Mouse (Mus musculus): ENCODE results near the gene Pdrg1.

Gene Pdrg1

GRCm38 (mm10) chr2:153031126-153032082 lies 16.2 kb upstream of the Pdrg1 start, which contains the start of gene Xkr7:
Gene Xkr7, plus strand, starts transcription at chr2:153031852.
- no peak for DNase-seq (ENCODE audit: extremely low spot score, low read depth, low spot score)

GRCm38 (mm10) chr2:153030422-153030821 lies 15.2 kb upstream of the Pdrg1 start:
- no peak for DNase-seq (ENCODE audit: extremely low spot score, low read depth, low spot score)

DNA sequence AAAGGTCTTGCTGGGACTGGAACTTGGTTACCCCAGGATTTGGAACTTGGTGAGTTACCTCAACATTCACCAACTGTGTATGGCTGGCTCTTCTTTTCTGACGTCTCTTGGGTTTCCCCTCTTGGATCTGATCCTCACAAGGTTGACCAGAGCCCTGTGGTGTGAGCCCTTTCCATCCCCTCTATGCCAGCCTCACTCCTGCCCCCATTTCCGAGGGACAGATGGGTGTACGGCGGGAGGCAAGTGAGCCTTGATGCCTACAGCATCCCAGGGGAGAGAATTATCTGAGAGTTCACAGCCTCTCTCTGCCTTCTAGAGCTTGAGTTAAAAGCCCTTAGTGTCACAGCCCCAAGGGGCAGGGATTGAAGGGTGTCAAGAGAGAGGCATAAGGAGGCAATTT lies 12.3 kb upstream of the Pdrg1 start:
- DNase-seq (ENCODE audit: extremely low spot score, low read depth, low spot score) = no peak

- DNase-seq (ENCODE audit: extremely low spot score, low read depth, low spot score) = no peak
These were observed 10.8 kb upstream of the Pdrg1 start for GRCm38 (mm10) chr2:153026052-153026451.

- DNase-seq (ENCODE audit: extremely low spot score, low read depth, low spot score) = no peak
These were observed 7.6 kb upstream of the Pdrg1 start for GRCm38 (mm10) chr2:153022855-153023254.

GRCm38 (mm10) chr2:153021163-153021562 lies 5.9 kb upstream of the Pdrg1 start:
- no peak for DNase-seq (ENCODE audit: extremely low spot score, low read depth, low spot score)

DNA sequence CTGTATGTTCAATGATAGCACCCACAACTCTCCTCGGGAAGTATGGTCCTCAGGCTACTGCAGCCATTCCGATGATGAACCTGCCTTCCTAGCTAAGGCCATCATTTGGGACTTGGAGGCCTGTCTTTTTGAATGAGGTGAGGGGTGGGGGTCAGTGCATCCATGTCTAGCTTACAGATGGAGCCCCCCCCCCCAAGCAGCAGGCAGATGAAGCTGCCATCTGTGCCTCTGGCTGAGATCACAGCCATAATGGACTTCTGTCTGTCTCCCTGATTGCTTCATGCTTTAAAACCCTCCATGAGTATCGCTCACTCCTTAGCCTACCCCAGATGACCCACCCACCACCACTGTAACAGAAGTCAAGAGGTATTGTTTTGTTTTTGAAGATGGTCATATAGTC lies 4.1 kb upstream of the Pdrg1 start:
- DNase-seq (ENCODE audit: extremely low spot score, low read depth, low spot score) = no peak

GRCm38 (mm10) chr2:153016786-153017185 lies 1.6 kb upstream of the Pdrg1 start:
- DNase-seq (ENCODE audit: extremely low spot score, low read depth, low spot score) = no peak

- DNase-seq (ENCODE audit: extremely low spot score, low read depth, low spot score) = no peak
These were observed 577 bp upstream of the Pdrg1 start for GRCm38 (mm10) chr2:153015804-153016203.

DNA sequence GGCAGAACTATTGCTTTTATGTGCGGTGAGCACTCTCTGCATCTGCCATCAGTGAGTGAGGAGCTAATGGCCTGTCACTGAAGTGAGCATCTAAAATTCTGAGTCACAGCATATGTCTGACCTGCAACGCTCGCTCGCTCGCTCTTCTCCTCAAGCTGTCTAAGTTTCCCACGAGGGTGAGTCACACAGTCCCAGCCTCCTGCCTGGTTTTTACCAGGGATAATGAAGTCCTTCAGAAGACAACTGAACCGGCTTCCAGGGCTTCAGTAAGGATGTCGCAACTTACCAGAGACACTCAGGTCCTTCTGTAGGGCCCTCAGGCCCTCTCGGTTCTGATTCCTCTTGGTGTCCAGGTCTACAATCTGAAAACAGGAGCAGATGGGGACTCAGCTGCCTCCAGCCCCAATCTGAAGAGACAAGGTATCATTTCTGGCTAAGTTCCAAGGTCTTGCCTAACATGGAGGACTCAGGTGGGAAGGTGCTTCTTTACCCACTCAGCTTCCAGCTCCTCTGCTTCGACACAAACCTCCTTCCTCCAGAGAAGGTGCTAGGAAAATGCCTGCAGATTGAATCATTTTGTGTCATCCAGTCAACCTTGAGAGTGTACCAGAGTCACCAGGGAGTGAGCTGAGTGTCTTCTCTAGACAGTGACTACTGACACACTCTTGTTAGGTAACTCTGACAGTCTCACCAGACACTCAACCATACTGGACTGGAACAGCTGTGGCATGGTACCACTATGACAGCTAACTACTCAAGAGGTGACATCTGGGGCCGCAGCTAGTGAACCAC lies 1.3 kb downstream of the Pdrg1 start:
- no peak for DNase-seq (ENCODE audit: extremely low spot score, low read depth, low spot score)

DNA sequence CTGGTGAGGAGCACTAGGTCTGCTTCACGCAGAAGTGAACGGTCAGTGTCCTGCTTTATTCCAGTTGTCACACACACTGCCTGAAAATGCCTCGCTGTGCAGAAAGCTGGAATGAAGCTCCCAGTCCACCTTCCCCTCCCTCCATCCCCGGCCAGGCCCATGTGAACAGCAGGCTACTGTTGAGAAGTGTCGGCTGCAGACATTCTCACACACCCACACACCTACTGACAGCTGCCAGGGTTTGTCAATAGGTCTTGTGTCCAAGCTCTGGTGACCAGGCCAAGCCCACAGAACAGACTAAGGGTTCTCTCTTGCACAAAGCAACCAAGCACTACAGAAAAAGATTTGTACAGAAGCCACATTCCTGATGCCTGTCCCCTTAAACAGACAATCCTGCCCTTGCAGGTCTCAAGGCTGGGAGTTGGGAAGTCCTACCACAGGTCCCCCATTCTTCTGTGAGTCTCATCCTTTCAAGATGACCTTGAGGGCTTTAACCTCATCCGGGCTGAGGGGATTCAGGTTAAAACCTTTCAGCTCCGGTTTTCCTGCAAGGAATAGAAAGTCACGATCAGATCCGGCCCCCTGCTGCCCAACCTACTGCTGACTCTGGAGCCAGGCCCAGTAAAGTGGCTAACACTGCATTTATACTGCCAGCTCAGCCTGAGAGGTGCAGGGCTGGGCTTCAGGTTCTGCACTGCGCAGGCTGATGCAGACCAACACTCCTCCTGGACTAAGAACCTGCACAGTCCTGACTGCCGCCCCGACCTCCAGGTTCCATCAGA lies 5.8 kb downstream of the Pdrg1 start:
- no peak for DNase-seq (ENCODE audit: extremely low spot score, low read depth, low spot score)

GRCm38 (mm10) chr2:153005981-153006380 lies 9.2 kb downstream of the Pdrg1 start:
- no peak for DNase-seq (ENCODE audit: extremely low spot score, low read depth, low spot score)

- no peak for DNase-seq (ENCODE audit: extremely low spot score, low read depth, low spot score)
These were observed 11.4 kb downstream of the Pdrg1 start for GRCm38 (mm10) chr2:153003681-153004338.

DNA sequence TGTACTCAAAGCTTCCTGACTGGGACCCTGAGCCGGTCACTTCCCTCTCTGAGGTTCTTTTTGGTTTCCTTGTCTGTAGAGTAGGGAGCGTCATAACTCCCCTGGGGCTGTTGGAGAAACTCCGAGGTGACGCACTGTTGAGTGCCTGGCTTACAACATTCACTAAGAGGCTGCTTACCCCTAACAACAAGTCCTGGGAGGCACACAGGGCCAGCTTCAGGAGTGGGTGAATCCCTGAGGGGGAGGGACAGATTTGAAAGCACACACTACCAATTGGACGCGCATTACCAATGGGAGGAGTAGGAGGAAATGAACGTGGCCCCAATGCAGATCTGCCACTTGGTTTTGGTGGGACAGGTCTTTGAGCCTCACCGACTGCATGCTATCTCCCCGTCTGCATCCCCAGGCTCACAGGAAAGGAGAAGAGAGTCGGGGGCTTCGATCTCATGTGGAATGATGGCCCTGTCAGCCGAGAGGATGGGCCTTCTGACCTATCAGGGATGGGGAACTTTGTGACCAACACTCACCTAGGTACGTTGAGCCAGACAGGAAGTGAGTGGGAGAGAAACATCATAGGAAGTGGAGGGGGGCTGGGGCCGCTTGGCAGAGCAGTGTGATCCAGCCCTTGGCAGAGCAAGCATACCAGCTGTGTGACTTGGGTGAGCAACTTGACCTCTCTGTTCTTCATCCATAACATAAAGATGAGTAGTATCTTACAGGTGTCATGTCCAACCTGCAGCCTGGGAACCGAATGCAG lies 12.6 kb downstream of the Pdrg1 start:
- no peak for DNase-seq (ENCODE audit: extremely low spot score, low read depth, low spot score)

DNA sequence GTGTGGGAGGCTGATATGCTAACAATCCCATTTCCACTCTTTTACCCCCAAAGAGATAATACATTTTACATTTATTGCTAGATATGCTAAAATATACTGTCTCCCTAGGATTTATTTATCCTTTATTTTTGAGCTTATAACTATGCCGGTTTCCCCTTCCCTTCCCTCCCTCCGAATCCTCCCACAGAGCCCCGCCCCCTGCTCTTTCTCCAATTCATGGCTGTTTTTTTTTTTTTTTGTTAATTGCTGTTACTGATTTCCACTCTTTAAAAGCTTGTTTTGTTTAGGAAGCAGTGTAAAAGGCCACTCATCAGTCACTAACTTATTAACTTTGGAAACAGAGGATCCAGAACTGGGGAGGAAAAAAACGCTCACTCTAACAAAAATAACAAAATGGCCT lies 18.2 kb downstream of the Pdrg1 start:
- no peak for DNase-seq (ENCODE audit: extremely low spot score, low read depth, low spot score)

- no peak for DNase-seq (ENCODE audit: extremely low spot score, low read depth, low spot score)
These were observed 23.7 kb downstream of the Pdrg1 start for GRCm38 (mm10) chr2:152991529-152991928.

- no peak for DNase-seq (ENCODE audit: extremely low spot score, low read depth, low spot score)
These were observed 29.6 kb downstream of the Pdrg1 start for GRCm38 (mm10) chr2:152985582-152985981.

GRCm38 (mm10) chr2:152976991-152977390 lies 38.2 kb downstream of the Pdrg1 start:
- DNase-seq (ENCODE audit: extremely low spot score, low read depth, low spot score) = no peak

GRCm38 (mm10) chr2:152965555-152965954 lies 49.7 kb downstream of the Pdrg1 start:
- no peak for DNase-seq (ENCODE audit: extremely low spot score, low read depth, low spot score)
